Mouse (Mus musculus) gastrocnemius, adult 2 months (tissue): Measurements from ENCODE around the gene Prrx2. TPM values are rescaled to one million over a fixed set of nuclear protein-coding genes. Genes with fewer than 3 reads are reported as not detected.
"Not testable (repeated sequence)": the region's sequence is repeated elsewhere in the genome, so short reads cannot be mapped to it uniquely, and the experiment has no call there.

Source experiments
- DNase-seq: peaks from one replicate; pipeline ENCODE4 v3.0.0; 2022
- H3K27ac ChIP-seq: fragments of 200-600 bp; 2 replicates; pipeline ENCODE4 v1.8.1; 2022; ENCODE audit warnings: mild to moderate bottlenecking
- H3K4me3 ChIP-seq: fragments of 200-600 bp; 2 replicates; pipeline ENCODE4 v1.8.1; 2022; ENCODE audit warnings: mild to moderate bottlenecking, moderate library complexity
- CTCF ChIP-seq: fragments of 200-600 bp; IDR thresholded peaks from 2 replicates; pipeline ENCODE4 v1.8.1; 2022; ENCODE audit warnings: antibody characterized with exemption, mild to moderate bottlenecking, moderate library complexity
- intact Hi-C: fragments of 180-260 bp; cut with DNase I; formaldehyde crosslinking; loops from one replicate; pipeline ENCODE4 v1.15.1; 2025
- total RNA-seq, 2 experiments: library from RNA; stranded (reverse); gene quantifications; 2 replicates each; pipeline ENCODE4 v1.2.3; 2021

Gene Prrx2
- total RNA-seq, 2 experiments from 2014 or later = 1.2 to 4.2 TPM

DNA sequence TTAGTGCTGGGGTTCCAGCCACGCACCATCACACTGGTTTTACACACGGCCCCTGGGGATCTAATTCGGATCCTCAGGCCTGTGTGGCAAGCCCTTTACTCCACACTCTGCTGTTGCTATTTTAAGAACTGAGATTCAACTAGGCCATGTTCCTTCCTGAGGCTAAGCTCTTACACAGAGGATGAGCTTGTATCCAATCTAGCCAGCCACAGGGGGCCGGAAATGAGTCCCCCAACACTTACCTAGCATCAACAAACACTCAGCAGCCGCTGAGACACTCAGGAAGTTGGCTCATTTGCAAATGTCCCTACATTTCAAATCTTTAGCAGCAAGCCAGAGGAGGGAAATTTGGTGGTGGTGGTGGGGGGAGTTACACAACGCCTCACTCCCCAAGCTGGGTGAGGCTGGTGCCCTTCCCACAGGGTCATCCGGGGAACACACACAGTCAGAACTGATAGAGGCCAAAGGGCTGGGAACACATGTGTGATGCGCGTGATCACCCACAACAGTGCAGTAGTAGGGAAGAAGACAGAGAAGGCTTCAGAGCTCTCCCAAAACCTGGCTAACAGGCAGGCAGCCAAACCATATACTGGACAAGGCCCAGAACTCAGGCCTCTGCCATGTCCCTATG lies 92.5 kb downstream of the Prrx2 start:
- DNase-seq = no peak
- no peak for TF ChIP-seq CTCF
- intact Hi-C loops = no loop called here
- peak overlapping the region; percentile 75 for H3K27ac ChIP-seq
- H3K4me3 ChIP-seq = no peak overlapping the region

DNA sequence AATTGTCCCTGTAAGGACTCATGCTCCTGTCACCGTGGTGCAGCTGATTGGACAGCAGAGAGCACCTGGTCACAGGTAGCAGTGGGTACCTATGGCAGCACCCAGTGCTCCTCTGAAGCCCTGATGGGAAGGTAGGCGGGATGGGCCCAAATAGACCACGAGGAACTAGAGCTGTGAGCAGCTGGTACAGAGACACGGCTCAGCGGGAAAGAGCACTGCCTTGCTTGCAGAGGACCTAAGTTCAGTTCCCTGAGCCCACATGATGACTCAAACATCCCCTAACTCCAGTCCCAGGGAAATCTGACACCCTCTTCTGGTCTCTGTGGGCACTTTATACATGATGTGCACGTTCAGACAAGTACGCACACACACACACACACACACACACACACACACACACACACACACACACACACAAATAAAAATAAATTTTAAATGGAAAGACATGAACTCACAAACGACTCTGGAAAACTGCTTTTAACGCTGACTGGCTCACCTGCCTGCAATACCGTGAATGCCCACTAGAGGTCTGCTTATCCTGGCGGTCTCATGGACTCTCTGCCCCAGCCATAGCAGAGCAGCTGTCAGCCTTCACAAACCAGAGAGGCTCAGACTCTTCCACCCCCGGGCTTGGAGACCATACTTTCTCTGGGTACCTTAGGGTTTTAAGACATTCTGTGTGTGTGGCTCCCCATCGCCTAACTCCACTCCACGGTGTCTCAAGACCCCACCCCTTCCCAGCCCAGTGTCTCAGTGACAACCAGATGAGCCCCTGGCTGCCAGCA lies 93.3 kb downstream of the Prrx2 start:
- peak; percentile 78 for TF ChIP-seq CTCF
- peak; percentile 86 for DNase-seq
- intact Hi-C loops = no loop called here
- Histone ChIP-seq H3K27ac (peak overlapping the region; percentile 87), H3K4me3 (peak overlapping the region; percentile 68)

DNA sequence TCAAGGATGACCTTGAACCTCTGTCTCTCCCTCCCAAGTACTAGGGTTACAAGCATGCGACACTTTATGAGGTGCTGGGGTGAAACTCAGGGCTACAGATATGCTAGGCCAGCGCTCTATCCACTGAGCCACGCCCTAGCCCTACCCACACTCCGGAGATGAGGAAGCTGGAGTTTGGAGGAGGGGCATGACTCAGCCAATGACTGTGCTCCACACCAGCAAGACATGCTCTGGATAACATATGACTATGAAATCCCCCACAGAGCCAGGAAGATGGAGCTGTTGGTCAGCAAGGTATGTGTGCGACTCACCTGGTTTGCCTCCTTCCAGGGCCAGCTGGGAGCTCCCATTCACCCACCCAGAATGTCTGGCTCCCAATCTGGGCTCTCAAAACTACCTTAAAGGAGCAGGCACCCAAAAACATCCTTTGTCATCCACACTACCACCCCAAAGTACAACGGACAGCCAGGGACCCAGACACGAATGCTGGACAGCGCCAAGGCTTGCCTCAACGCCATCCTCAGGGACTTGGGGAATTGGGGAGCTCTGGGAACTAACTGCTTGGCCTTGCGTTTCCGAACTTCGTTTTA lies 94.2 kb downstream of the Prrx2 start:
- DNase-seq = peak; percentile 76
- H3K4me3 ChIP-seq = peak overlapping the region; percentile 68

DNA sequence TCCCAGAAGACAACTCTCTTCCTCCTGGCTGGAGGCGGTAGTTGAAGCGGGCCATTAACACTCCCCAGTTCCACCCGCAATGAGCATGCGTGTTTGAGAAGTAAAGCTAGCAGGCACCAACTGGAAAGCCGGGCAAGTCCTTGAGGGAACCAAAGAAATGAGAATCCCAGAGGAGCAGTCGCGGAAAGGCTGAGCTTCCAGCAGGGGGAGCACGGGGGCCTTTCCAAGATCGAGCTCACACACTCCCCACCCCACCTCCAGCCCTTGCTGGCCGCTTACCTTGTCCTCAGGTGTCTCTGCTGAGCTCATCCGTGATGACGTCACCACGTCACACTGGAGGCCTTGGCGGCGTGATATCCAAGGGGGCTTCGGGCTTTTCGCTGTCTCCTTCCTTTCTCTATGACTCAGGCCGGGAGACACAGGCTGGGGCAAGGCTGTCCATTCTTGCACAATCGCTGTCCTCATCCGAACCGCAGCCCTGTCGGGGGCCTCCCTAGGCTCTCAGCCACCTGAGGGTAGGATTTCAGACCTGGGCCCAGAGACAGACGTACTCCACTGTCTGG lies 94.8 kb downstream of the Prrx2 start, which contains the start of gene Ptges:
TSS of gene Ptges (minus strand) at position 381 of the 563 bp plus-strand sequence.
- TF ChIP-seq CTCF = peak; percentile 74
- Histone ChIP-seq H3K4me3 (peak within 1 kb of the TSS; percentile 68), H3K27ac (peak within 1 kb of the TSS; percentile 87)
- intact Hi-C loops = loop anchor here (5.0 kb wide), 2 partner anchors 97 to 492 kb away; partner anchors contain the start of genes Asb6 and Prrx2
- peak; percentile 86 for DNase-seq

More for the DNA sequence above, 94.2 kb downstream of the Prrx2 start:
- peak overlapping the region; percentile 87 for H3K27ac ChIP-seq
- intact Hi-C loops = no loop called here
- no peak for TF ChIP-seq CTCF

DNA sequence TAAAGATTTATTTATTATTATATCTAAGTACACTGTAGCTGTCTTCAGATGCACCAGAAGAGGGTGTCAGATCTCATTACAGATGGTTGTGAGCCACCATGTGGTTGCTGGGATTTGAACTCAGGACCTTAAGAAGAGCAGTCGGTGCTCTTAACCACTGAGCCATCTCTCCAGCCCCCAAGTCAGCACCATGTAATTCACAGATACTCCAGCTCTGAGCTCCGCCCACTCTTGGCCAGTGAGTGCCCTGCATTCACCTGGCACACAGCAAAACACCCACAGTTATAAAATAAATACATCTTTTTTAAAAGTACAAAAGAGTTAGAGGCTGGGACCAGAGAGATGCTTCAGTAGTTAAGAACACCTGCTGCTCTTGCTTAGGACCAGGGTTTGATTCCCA lies 96.1 kb downstream of the Prrx2 start:
- intact Hi-C loops = loop anchor here (5.0 kb wide), 2 partner anchors 99 to 494 kb away; partner anchors contain the start of genes Asb6 and Prrx2
- not testable (repeated sequence) for H3K4me3 ChIP-seq, DNase-seq, H3K27ac ChIP-seq

Other genes starting within 250 kb of the Prrx2 start
- gene Cstad, start 239.9 kb upstream of the Prrx2 start, total RNA-seq = 1 to 10 TPM in 1 of 2 experiments, under 1 TPM in 1; 0.47 to 1.8 TPM
- gene 1700001O22Rik, start 31.3 kb upstream of the Prrx2 start, total RNA-seq = 10 to 100 TPM in 1 of 2 experiments, under 1 TPM in 1; 0.33 to 22.0 TPM
- 10 to 100 TPM; 14.3 to 15.6 TPM for gene Ntmt1, start 27.1 kb upstream of the Prrx2 start, total RNA-seq
- gene Asb6, start 4.6 kb upstream of the Prrx2 start, total RNA-seq = 1 to 10 TPM; 7.0 TPM
- gene Ptges, start 94.9 kb downstream of the Prrx2 start, total RNA-seq = 1 to 10 TPM; 2.9 to 3.7 TPM
- 10 to 100 TPM; 23.4 to 24.0 TPM for gene Tor1b, start 118.0 kb downstream of the Prrx2 start, total RNA-seq
- gene Tor1a, start 133.0 kb downstream of the Prrx2 start, total RNA-seq = 1 to 10 TPM; 6.9 to 8.5 TPM
- 10 to 100 TPM; 25.9 to 26.6 TPM for gene BC005624, start 147.2 kb downstream of the Prrx2 start, total RNA-seq
- gene Usp20, start 147.3 kb downstream of the Prrx2 start, total RNA-seq = 10 to 100 TPM in 1 of 2 experiments, 1 to 10 TPM in 1; 8.7 to 10.6 TPM